9 mouse cellular contexts compared by ENCODE assay signal in genomic region chr6:127970120-127970519, GRCm38 (mm10).
DNase-seq lines count a peak whose midpoint lies in the region; TF ChIP-seq lines count a peak whose summit lies in the region.
"Had no signal": no experiment of that assay in that cellular context is flagged by ENCODE, and none has a peak within 500 bp of the region (broad histone marks: within the 10 kb centered on the region; RNA-seq: fewer than 3 reads in every experiment).

No protein-coding gene starts in this region.

- H3K36me3 ChIP-seq in heart, embryonic 10.5 days = peaks cover 23% of the 10 kb centered on the region
- no peaks in the 10 kb centered on the region for H3K36me3 ChIP-seq in myocyte (ENCODE audit: control insufficient read depth, insufficient read depth)
- H3K36me3 ChIP-seq: G1E had no signal

- intact Hi-C loops in left cerebral cortex, postnatal 14 days (cut with DNase I) = loop anchor here (1.0 to 2.0 kb wide), 3 partner anchors 63 to 175 kb away; no protein-coding TSS in a partner anchor

- H3K4me1 ChIP-seq in heart, embryonic 10.5 days = peaks cover 62% of the 10 kb centered on the region

- peak; percentile 94 for DNase-seq in heart, adult 11 months
- no peak for DNase-seq in heart, embryonic 10.5 days (ENCODE audit: low spot score)
- peak; percentile 95 to 96 for DNase-seq in cerebellum, postnatal 14 days
- DNase-seq in frontal cortex, postnatal 14 days (ENCODE audit: low spot score in 2 of 2) = peak; percentile 60 to 84
- DNase-seq in induced T-regulatory cell, adult 2 months (ENCODE audit: low read depth) = peak; percentile 68
- DNase-seq in left cerebral cortex, postnatal 14 days (ENCODE audit: low spot score in 2 of 2) = peak; percentile 85 to 88
- DNase-seq in spleen, postnatal 4 days (ENCODE audit: low spot score in 2 of 2) = peak; percentile 52 to 83

- no peak overlapping the region for H3K27ac ChIP-seq in heart, embryonic 10.5 days

- no peak overlapping the region for H3K4me3 ChIP-seq in heart, embryonic 10.5 days
- H3K4me3 ChIP-seq in myocyte = no peak overlapping the region

- WGBS in heart, embryonic 10.5 days = 9% methylated on average over 7 of the region's 7 CpGs

- H3K4me2 ChIP-seq in myocyte (ENCODE audit: low read depth) = peak overlapping the region; percentile 40

- H3K79me2 ChIP-seq in myocyte (ENCODE audit: control insufficient read depth, insufficient read depth) = no peaks in the 10 kb centered on the region

- no peak for TF ChIP-seq POLR2A in myocyte (IDR thresholded peaks at IDR 0.05; ENCODE audit: insufficient read length, low read depth)

- H3ac ChIP-seq in myocyte (ENCODE audit: control insufficient read depth, insufficient read length) = no peak overlapping the region

- H3K9me3 ChIP-seq in heart, embryonic 10.5 days = no peaks in the 10 kb centered on the region

- H3K27me3 ChIP-seq in heart, embryonic 10.5 days (ENCODE audit: insufficient read depth, poor library complexity, severe bottlenecking) = no peaks in the 10 kb centered on the region
- no peaks in the 10 kb centered on the region for H3K27me3 ChIP-seq in myocyte (ENCODE audit: control insufficient read depth, insufficient read depth, insufficient read length)

TF ChIP-seq in myocyte, 11 proteins besides CTCF, POLR2A, EP300 and RAD21:
- no peak for TF ChIP-seq MYOG (IDR thresholded peaks at IDR 0.05; ENCODE audit: control insufficient read depth in 1 of 3, insufficient read depth in 1 of 3, insufficient read length in 2 of 3, low read depth in 2 of 3)
- TF ChIP-seq MYOD1 (IDR thresholded peaks at IDR 0.05; ENCODE audit: control insufficient read depth in 1 of 3, insufficient read length in 2 of 3, low read depth in 2 of 3) = peak in 1 of 3 experiments; percentile 14
- no peak for TF ChIP-seq TCF12 (IDR thresholded peaks at IDR 0.05; ENCODE audit: insufficient read depth, poor library complexity, severe bottlenecking)
